ENCODE assay signal across 12 mouse cellular contexts in the genomic region with DNA sequence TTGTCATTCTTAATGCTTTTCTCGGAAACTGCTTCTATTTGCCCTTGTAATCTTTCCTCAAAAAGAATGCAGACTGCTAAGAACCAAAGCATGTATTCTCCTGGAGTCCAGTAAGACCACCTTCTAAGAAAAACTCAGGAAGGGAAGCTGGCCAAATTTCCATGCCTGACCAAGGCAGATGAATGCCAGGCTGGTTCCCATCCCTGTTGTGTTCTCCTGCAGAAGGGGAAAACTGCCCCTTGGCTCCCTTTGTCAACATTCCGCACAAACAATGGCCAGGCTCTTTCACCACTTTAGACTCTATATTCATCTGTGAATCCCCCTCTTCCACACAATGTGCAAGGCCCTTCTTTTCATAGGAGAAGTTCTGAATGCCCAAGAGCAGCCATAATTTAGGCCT. TPM values are rescaled to one million over a fixed set of nuclear protein-coding genes. Genes with fewer than 3 reads are reported as not detected.
DNase-seq lines count a peak whose midpoint lies in the region; ATAC-seq lines count a peak whose summit lies in the region.
"Had no signal": no experiment of that assay in that cellular context is flagged by ENCODE, and none has a peak within 500 bp of the region (broad histone marks: within the 10 kb centered on the region; RNA-seq: fewer than 3 reads in every experiment).

No protein-coding gene starts in this region.

- H3K27ac ChIP-seq in heart, embryonic 11.5 days (ENCODE audit: low read depth, low read length), result peak overlapping the region; percentile 62; the same call in 1 of the 2 replicates
- peak overlapping the region; percentile 30; the same call in 1 of the 2 replicates for H3K27ac ChIP-seq in embryonic facial prominence, embryonic 10.5 days (replicated peaks)
- 0 out of 2 replicates have a peak overlapping the region, but pooled peaks have one; percentile 24 for H3K27ac ChIP-seq in limb, embryonic 15.5 days

- H3K4me1 ChIP-seq in heart, embryonic 11.5 days (ENCODE audit: control insufficient read depth, insufficient read depth, low read length), result peaks cover 61% of the 10 kb centered on the region
- H3K4me1 ChIP-seq in megakaryocyte, embryonic 14.5 days, result peaks cover 74% of the 10 kb centered on the region
- H3K4me1 ChIP-seq in embryonic facial prominence, embryonic 10.5 days, result peaks cover 79% of the 10 kb centered on the region
- peaks cover 61% of the 10 kb centered on the region for H3K4me1 ChIP-seq in limb, embryonic 15.5 days

- H3K36me3 ChIP-seq in heart, embryonic 11.5 days (ENCODE audit: control insufficient read depth, insufficient read depth, low read length), result no peaks in the 10 kb centered on the region
- H3K36me3 ChIP-seq in megakaryocyte, embryonic 14.5 days (replicated peaks; ENCODE audit: low read length), result no peaks in the 10 kb centered on the region
- peaks cover 9% of the 10 kb centered on the region; the same call in 1 of the 2 replicates for H3K36me3 ChIP-seq in embryonic facial prominence, embryonic 10.5 days (replicated peaks)
- H3K36me3 ChIP-seq in limb, embryonic 15.5 days, result no peaks in the 10 kb centered on the region

- no peak overlapping the region for H3K9ac ChIP-seq in heart, embryonic 11.5 days (ENCODE audit: low read depth, low read length)
- H3K9ac ChIP-seq in limb, embryonic 15.5 days, result no peak overlapping the region

- H3K4me2 ChIP-seq in heart, embryonic 11.5 days, result no peak overlapping the region
- no peak overlapping the region for H3K4me2 ChIP-seq in limb, embryonic 15.5 days

- DNase-seq in heart, adult 8-10 months (ENCODE audit: low spot score), result no peak
- DNase-seq in embryonic facial prominence, embryonic 10.5 days (ENCODE audit: low spot score), result no peak
- no peak for DNase-seq in adrenal gland, postnatal 10 days
- DNase-seq: lung, postnatal 10 days had no signal

- no peaks in the 10 kb centered on the region for H3K9me3 ChIP-seq in heart, embryonic 11.5 days (replicated peaks; ENCODE audit: control insufficient read depth, low read length)
- no peaks in the 10 kb centered on the region for H3K9me3 ChIP-seq in megakaryocyte, embryonic 14.5 days
- no peaks in the 10 kb centered on the region for H3K9me3 ChIP-seq in embryonic facial prominence, embryonic 10.5 days
- no peaks in the 10 kb centered on the region for H3K9me3 ChIP-seq in limb, embryonic 15.5 days

- H3K27me3 ChIP-seq in heart, embryonic 11.5 days (ENCODE audit: control insufficient read depth, insufficient read depth, low read length), result no peaks in the 10 kb centered on the region
- H3K27me3 ChIP-seq in megakaryocyte, embryonic 14.5 days (replicated peaks), result no peaks in the 10 kb centered on the region
- no peaks in the 10 kb centered on the region for H3K27me3 ChIP-seq in embryonic facial prominence, embryonic 10.5 days (replicated peaks; ENCODE audit: low read depth, poor library complexity, severe bottlenecking)
- no peaks in the 10 kb centered on the region for H3K27me3 ChIP-seq in limb, embryonic 15.5 days

- WGBS in heart, embryonic 11.5 days (ENCODE audit: insufficient replicate concordance), result 33% methylated on average over 2 of the region's 2 CpGs
- 17% methylated on average over 2 of the region's 2 CpGs for WGBS in embryonic facial prominence, embryonic 10.5 days
- WGBS in limb, embryonic 15.5 days, result 55% methylated on average over 2 of the region's 2 CpGs

- no peak overlapping the region for H3K4me3 ChIP-seq in heart, embryonic 11.5 days (ENCODE audit: low read depth, low read length)
- H3K4me3 ChIP-seq in megakaryocyte, embryonic 14.5 days (replicated peaks), result peak overlapping the region; percentile 70
- H3K4me3 ChIP-seq in embryonic facial prominence, embryonic 10.5 days, result peak overlapping the region; percentile 11; the same call in 1 of the 2 replicates
- no peak overlapping the region for H3K4me3 ChIP-seq in limb, embryonic 15.5 days
- H3K4me3 ChIP-seq: erythroblast, embryonic 14.5 days had no signal

- ATAC-seq in heart, embryonic 11.5 days (replicated peaks; ENCODE audit: insufficient number of reproducible peaks, low FRiP score, low TSS enrichment), result no peak
- ATAC-seq in megakaryocyte, adult 5-6 weeks (ENCODE audit: poor library complexity, severe bottlenecking), result no peak
- ATAC-seq in limb, embryonic 15.5 days (ENCODE audit: insufficient number of reproducible peaks, low FRiP score, low TSS enrichment, low read depth), result no peak
- ATAC-seq: activated CD4-positive, CD25-positive, alpha-beta regulatory T cell, adult 4 months had no signal

RNA-seq across cellular contexts. Expression of a gene that starts 5.3 kb away (rescaled TPM):
- 24.9 and 27.0 TPM in 2 replicates for polyA plus RNA-seq in heart, embryonic 11.5 days (2014; fragmentation: Nextera tagmentation; extraction: Ambion mirVana)
- 1 to 10 TPM; 1.1 to 1.9 (median 1.4) TPM for total RNA-seq in heart, adult 8-10 months (2022)
- polyA plus RNA-seq in megakaryocyte, embryonic 14.5 days (2012; ENCODE audit: insufficient read depth, low replicate concordance), result 0.45 TPM in 1 of 2 replicates, not detected in the other
- total RNA-seq in megakaryocyte, adult 5-6 weeks (2015), result 0.41 and 0.51 TPM in 2 replicates
- 0.26 and 0.41 TPM in 2 replicates for total RNA-seq in megakaryocyte, adult 5-6 weeks (2017)
- 74.3 and 77.5 TPM in 2 replicates for polyA plus RNA-seq in embryonic facial prominence, embryonic 10.5 days (2016; fragmentation: Nextera tagmentation; extraction: Ambion mirVana)
- polyA plus RNA-seq in limb, embryonic 15.5 days (2015; fragmentation: Nextera tagmentation; extraction: Ambion mirVana), result 97.8 and 101 TPM in 2 replicates
- 100 to 1,000 TPM; 128 to 169 TPM for total RNA-seq in adrenal gland, postnatal 10 days (2021)
- total RNA-seq: CH12.LX; granulocyte monocyte progenitor cell, adult 5-6 weeks had no signal
- polyA plus RNA-seq: activated CD4-positive, CD25-positive, alpha-beta regulatory T cell, adult 4 months; erythroblast, embryonic 14.5 days had no signal

RNA-seq across cellular contexts. Expression of a gene that starts 6.3 kb away (rescaled TPM):
- polyA plus RNA-seq in heart, embryonic 11.5 days (2014; fragmentation: Nextera tagmentation; extraction: Ambion mirVana), result 59.6 and 62.7 TPM in 2 replicates
- 10 to 100 TPM; 24.9 to 28.1 (median 27.6) TPM for total RNA-seq in heart, adult 8-10 months (2022)
- polyA plus RNA-seq in megakaryocyte, embryonic 14.5 days (2012; ENCODE audit: insufficient read depth, low replicate concordance), result 82.6 and 131 TPM in 2 replicates
- 43.2 and 49.3 TPM in 2 replicates for total RNA-seq in megakaryocyte, adult 5-6 weeks (2015)
- total RNA-seq in megakaryocyte, adult 5-6 weeks (2017), result 50.2 and 57.6 TPM in 2 replicates
- polyA plus RNA-seq in embryonic facial prominence, embryonic 10.5 days (2016; fragmentation: Nextera tagmentation; extraction: Ambion mirVana), result 117 and 121 TPM in 2 replicates
- 47.4 and 56.3 TPM in 2 replicates for polyA plus RNA-seq in limb, embryonic 15.5 days (2015; fragmentation: Nextera tagmentation; extraction: Ambion mirVana)
- 10 to 100 TPM; 52.8 to 63.1 TPM for total RNA-seq in adrenal gland, postnatal 10 days (2021)

Comparison
In these comparisons a context has a peak if more than half of its experiments do, and no peak if none do; other contexts are left out.
1. H3K4me3 ChIP-seq: peak in megakaryocyte, embryonic 14.5 days (single experiment) and embryonic facial prominence, embryonic 10.5 days (single experiment); none in heart, embryonic 11.5 days (single experiment) and limb, embryonic 15.5 days (single experiment).
2. RNA of a gene that starts 5.3 kb away (polyA plus RNA-seq): 97.8 to 101 TPM in limb, embryonic 15.5 days, 74.3 to 77.5 TPM in embryonic facial prominence, embryonic 10.5 days and 24.9 to 27.0 TPM in heart, embryonic 11.5 days; 0.45 TPM in megakaryocyte, embryonic 14.5 days; every median in the first group is over 10 times any median in the second.
3. Peak in every context shown above with its lines, with median percentiles within 50 percentile points of each other: H3K27ac ChIP-seq.